16 mouse cellular contexts compared by ENCODE assay signal in the genomic region with DNA sequence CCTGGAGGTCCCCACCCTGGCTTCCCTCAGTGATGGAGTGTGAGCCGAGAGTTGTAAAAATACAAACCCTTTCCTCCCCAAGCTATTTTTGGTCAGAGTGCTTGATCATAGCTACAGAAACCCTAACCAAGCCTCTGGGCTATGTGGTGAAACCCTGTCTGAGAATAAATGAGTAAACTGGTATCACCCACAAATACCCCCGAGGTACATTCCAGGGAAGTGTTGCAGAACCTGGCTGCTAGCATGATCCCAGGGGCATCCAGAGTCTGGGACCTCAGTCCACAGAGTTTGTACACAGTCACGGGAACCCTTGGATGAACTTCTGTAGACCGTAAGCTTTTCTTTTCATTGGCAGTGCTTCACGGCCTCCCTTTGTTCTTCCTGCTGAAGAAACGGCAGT. TPM values are rescaled to one million over a fixed set of nuclear protein-coding genes. Genes with fewer than 3 reads are reported as not detected.
A peak's percentile ranks its signal among the peaks of the same experiment; 100 is the strongest.
DNase-seq lines count a peak whose midpoint lies in the region; ATAC-seq lines count a peak whose summit lies in the region.
"Had no signal": no experiment of that assay in that cellular context is flagged by ENCODE, and none has a peak within 500 bp of the region (broad histone marks: within the 10 kb centered on the region; RNA-seq: fewer than 3 reads in every experiment).

No protein-coding gene starts in this region.

- H3K9ac ChIP-seq in intestine, embryonic 15.5 days = no peak overlapping the region
- H3K9ac ChIP-seq: hindbrain, embryonic 13.5 days; liver, embryonic 14.5 days had no signal

- H3K9me3 ChIP-seq in intestine, embryonic 15.5 days = no peaks in the 10 kb centered on the region
- H3K9me3 ChIP-seq in hindbrain, embryonic 10.5 days = no peaks in the 10 kb centered on the region
- H3K9me3 ChIP-seq: forebrain, embryonic 10.5 days; hindbrain, embryonic 13.5 days had no signal

- no peak overlapping the region for H3K4me3 ChIP-seq in brown adipose tissue, adult 24 weeks (ENCODE audit: insufficient read depth, low read depth, low read length)
- H3K4me3 ChIP-seq in intestine, embryonic 15.5 days (replicated peaks) = no peak overlapping the region
- H3K4me3 ChIP-seq in hindbrain, embryonic 10.5 days = no peak overlapping the region
- H3K4me3 ChIP-seq: forebrain, embryonic 10.5 days; hindbrain, embryonic 13.5 days had no signal

- peaks cover 3% of the 10 kb centered on the region for H3K4me1 ChIP-seq in brown adipose tissue, adult 24 weeks (ENCODE audit: control insufficient read depth, insufficient read depth, insufficient read length, low read length)
- H3K4me1 ChIP-seq in intestine, embryonic 15.5 days (replicated peaks) = peaks cover 12% of the 10 kb centered on the region
- peaks cover 16% of the 10 kb centered on the region for H3K4me1 ChIP-seq in hindbrain, embryonic 10.5 days (replicated peaks)

- DNase-seq in adrenal gland, postnatal 14 days = peak; percentile 44
- DNase-seq in adrenal gland, postnatal 25 days = no peak
- peak; percentile 48 for DNase-seq in kidney, adult 18-20 months
- DNase-seq in kidney, postnatal 10 days = peak; percentile 29
- no peak for DNase-seq in hindbrain, embryonic 10.5 days (ENCODE audit: low spot score)
- no peak for DNase-seq in cerebellum, adult 8-10 months
- DNase-seq: cerebellum, postnatal 25 days; left cerebral cortex, postnatal 4 days; midbrain, embryonic 14.5 days; spleen, adult 18-20 months had no signal

- peak overlapping the region; percentile 63 for H3K27ac ChIP-seq in brown adipose tissue, adult 24 weeks (replicated peaks; ENCODE audit: low read depth, low read length)
- H3K27ac ChIP-seq in intestine, embryonic 15.5 days = no peak overlapping the region
- no peak overlapping the region for H3K27ac ChIP-seq in hindbrain, embryonic 10.5 days
- H3K27ac ChIP-seq: forebrain, embryonic 10.5 days; hindbrain, embryonic 13.5 days; liver, embryonic 14.5 days had no signal

- WGBS in intestine, embryonic 15.5 days = 70% methylated on average over 6 of the region's 6 CpGs
- 65% methylated on average over 6 of the region's 6 CpGs for WGBS in hindbrain, embryonic 10.5 days

- no peaks in the 10 kb centered on the region for H3K36me3 ChIP-seq in intestine, embryonic 15.5 days
- no peaks in the 10 kb centered on the region for H3K36me3 ChIP-seq in hindbrain, embryonic 10.5 days
- H3K36me3 ChIP-seq: forebrain, embryonic 10.5 days; hindbrain, embryonic 13.5 days had no signal

- no peak for ATAC-seq in intestine, embryonic 15.5 days
- ATAC-seq: activated CD4-positive, CD25-positive, alpha-beta regulatory T cell, adult 4 months had no signal

- no peak overlapping the region for H3K4me2 ChIP-seq in intestine, embryonic 15.5 days (replicated peaks)
- H3K4me2 ChIP-seq: hindbrain, embryonic 13.5 days had no signal

- H3K27me3 ChIP-seq in intestine, embryonic 15.5 days (replicated peaks) = no peaks in the 10 kb centered on the region
- peaks cover 16% of the 10 kb centered on the region; the same call in 1 of the 2 replicates for H3K27me3 ChIP-seq in hindbrain, embryonic 10.5 days (ENCODE audit: insufficient read depth, poor library complexity, severe bottlenecking)
- H3K27me3 ChIP-seq: hindbrain, embryonic 13.5 days had no signal

RNA-seq across cellular contexts. Expression of gene Atp11a, which starts 3.8 kb away (rescaled TPM):
- 66.9 and 72.1 TPM in 2 replicates for total RNA-seq in adrenal gland, postnatal 14 days (2021)
- total RNA-seq in adrenal gland, postnatal 25 days (2021) = 131 and 173 TPM in 2 replicates
- polyA plus RNA-seq in brown adipose tissue, adult 24 weeks (2012; ENCODE audit: insufficient read depth, insufficient read length, missing spikeins) = 7.4 and 8.2 TPM in 2 replicates
- 15.9 and 18.6 TPM in 2 replicates for polyA plus RNA-seq in intestine, embryonic 15.5 days (2015; fragmentation: Nextera tagmentation; extraction: Ambion mirVana)
- polyA plus RNA-seq in hindbrain, embryonic 10.5 days (2016; fragmentation: Nextera tagmentation; extraction: Ambion mirVana) = 8.5 and 8.8 TPM in 2 replicates

Comparison
In these comparisons a context has a peak if more than half of its experiments do, and no peak if none do; other contexts are left out.
1. DNase-seq: peak in adrenal gland, postnatal 14 days (single experiment), kidney, adult 18-20 months (single experiment) and kidney, postnatal 10 days (single experiment); none in adrenal gland, postnatal 25 days (single experiment), hindbrain, embryonic 10.5 days (single experiment) and cerebellum, adult 8-10 months (single experiment).